Mouse (Mus musculus) limb, embryonic 12.5 days (tissue): ENCODE measurements around the gene Sart1. TPM values are rescaled to one million over a fixed set of nuclear protein-coding genes. Genes with fewer than 3 reads are reported as not detected.

Experiments used
- ATAC-seq: fragments of 200-750 bp; cut with Nextera tagmentation; 2 replicates; pipeline ENCODE4 v1.8.0; 2017; ENCODE audit warnings: low read depth, moderate TSS enrichment; ENCODE audit not compliant: insufficient number of reproducible peaks, insufficient read depth, low FRiP score, low TSS enrichment
- H3K27ac ChIP-seq: fragments of 300-500 bp; sonication (generic); 2 replicates; pipeline ENCODE4 v1.5.1; 2016; ENCODE audit warnings: mild to moderate bottlenecking, moderate library complexity
- H3K27me3 ChIP-seq: fragments of 300-500 bp; sonication (generic); 2 replicates; pipeline ENCODE4 v1.6.1; 2016; ENCODE audit warnings: mild to moderate bottlenecking, moderate library complexity
- H3K36me3 ChIP-seq: fragments of 300-500 bp; sonication (generic); 2 replicates; pipeline ENCODE4 v1.6.1; 2016; ENCODE audit warnings: mild to moderate bottlenecking, moderate library complexity
- H3K4me1 ChIP-seq: fragments of 300-500 bp; sonication (generic); replicated peaks from 2 replicates; pipeline ENCODE4 v1.6.1; 2016
- H3K4me2 ChIP-seq: fragments of 300-500 bp; sonication (generic); 2 replicates; pipeline ENCODE4 v1.6.1; 2016; ENCODE audit warnings: mild to moderate bottlenecking, moderate library complexity
- H3K4me3 ChIP-seq: fragments of 300-500 bp; sonication (generic); replicated peaks from 2 replicates; pipeline ENCODE4 v1.5.1; 2016; ENCODE audit warnings: mild to moderate bottlenecking
- H3K9ac ChIP-seq: fragments of 300-500 bp; sonication (generic); replicated peaks from 2 replicates; pipeline ENCODE4 v1.6.1; 2016; ENCODE audit warnings: mild to moderate bottlenecking, moderate library complexity
- H3K9me3 ChIP-seq: fragments of 300-500 bp; sonication (generic); 2 replicates; pipeline ENCODE4 v1.6.1; 2016; ENCODE audit warnings: mild to moderate bottlenecking, moderate library complexity
- WGBS: fragments of 180-500 bp; shearing (Covaris S2); methylation state at CpG from one replicate; pipeline ENCODE4 v1.1.7; 2016; 5-methylcytosine and 5-hydroxymethylcytosine counted together
- polyA plus RNA-seq: library from polyadenylated mRNA; unstranded; fragments of >200 nt; fragmentation: Nextera tagmentation; extraction: Ambion mirVana; gene quantifications from 2 replicates; pipeline ENCODE4 v1.2.1, GENCODE M21; 2016

The Sart1 gene
- polyA plus RNA-seq, 1 experiment from 2014 or later = 111 TPM

DNA sequence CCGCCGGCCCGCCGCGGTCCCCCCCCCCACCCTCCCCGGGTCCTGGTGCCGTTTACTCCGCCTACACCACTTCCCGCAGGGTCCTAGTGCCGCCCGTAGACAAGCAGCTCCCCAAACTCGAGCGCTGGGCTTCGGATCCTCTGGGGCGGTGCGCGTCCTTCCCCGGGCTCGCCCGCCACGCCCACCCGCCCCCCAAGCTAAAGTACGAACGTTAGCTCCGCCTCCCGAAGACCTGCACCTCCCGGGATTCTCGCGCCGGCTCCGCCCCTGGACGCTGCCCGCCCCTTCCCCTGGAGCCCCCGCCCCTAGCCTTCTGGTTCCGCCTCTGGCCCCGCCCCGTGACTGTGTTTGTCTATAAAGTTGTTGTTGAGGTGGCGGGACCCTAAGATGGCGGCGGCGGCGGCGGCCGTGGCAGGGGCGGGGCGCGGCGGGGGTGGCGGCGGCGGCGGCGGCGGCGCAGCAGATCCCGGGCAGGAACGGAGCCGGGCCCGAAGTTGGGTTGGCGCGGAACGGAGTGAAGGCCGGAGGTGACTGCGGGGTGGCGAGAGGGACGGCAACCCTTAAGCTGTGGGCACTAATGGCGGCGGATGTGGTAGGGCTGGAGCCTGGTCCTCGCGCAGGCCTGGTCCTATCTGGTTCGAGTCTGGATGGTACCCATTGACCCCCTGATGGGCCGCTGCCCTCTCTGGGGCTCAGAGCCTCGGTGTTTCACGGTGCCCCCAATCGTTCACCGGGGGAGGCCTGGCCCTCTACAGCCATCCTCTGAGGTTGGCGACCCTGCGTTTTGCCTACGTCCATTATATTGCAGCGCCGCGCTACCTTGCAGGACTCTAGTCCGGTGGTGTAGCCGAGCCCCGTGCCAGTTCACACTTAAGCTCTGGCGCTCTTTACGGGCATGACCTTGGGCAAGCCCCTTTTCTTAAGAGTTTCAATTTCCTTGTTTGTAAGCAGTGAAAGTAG, 36.6 kb upstream of the Sart1 start, which contains the start of the genes Drap1 and AI837181:
Gene Drap1 (minus strand): TSS at position 198 of the 960 bp plus-strand sequence.
Gene AI837181 (plus strand): TSS at position 363 of the 960 bp plus-strand sequence.
- peak within 1 kb of the TSS; percentile 73 for H3K4me2 ChIP-seq
- under 1% methylated on average over 78 of the region's 87 CpGs for WGBS
- H3K36me3 ChIP-seq = peaks cover 71% of the 10 kb centered on the region
- H3K9me3 ChIP-seq = no peaks in the 10 kb centered on the region
- peak within 1 kb of the TSS; percentile 90 for H3K27ac ChIP-seq
- peak within 1 kb of the TSS; percentile 87 for H3K4me3 ChIP-seq
- H3K4me1 ChIP-seq = peaks cover 27% of the 10 kb centered on the region
- H3K27me3 ChIP-seq = no peaks in the 10 kb centered on the region
- peak; percentile 91 for ATAC-seq
- peak within 1 kb of the TSS; percentile 95 for H3K9ac ChIP-seq

DNA sequence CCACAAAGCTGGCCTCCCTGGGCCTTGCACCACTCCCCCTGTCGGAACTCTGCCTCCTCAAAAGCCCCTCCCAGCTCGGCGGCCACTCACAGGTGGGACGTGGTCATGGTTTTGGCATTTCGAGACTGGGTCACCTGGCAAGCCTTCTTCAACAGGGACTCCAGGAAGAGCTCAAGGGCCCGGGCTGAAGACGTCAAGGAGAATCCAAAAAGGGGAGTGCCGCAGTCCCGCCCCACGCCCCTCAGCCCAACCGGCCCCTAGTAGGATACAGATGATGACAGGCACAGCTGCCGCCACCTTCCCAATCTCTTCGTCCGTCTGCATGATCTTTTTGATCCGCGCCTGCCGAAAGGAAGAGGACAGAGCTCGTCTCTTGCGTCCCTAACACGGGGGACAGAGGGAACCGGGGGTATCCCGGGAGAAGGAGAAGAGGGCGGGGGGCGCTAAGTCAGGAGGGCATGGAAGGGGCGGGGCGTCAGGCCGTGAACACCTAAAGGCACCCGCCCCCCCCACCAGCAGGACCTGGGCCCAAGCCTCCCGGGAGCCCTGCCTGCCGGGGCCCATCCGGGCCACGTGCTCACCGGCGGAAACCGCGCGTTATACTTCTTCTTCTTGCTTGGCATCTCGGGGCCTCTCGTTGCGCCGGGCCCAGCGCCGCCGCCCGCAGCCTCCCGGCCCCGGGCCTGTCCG, 35.7 kb upstream of the Sart1 start:
- H3K36me3 ChIP-seq = peaks cover 71% of the 10 kb centered on the region

GRCm38 (mm10) chr19:5423561-5423960, 35.1 kb upstream of the Sart1 start:
- peaks cover 27% of the 10 kb centered on the region for H3K4me1 ChIP-seq
- H3K36me3 ChIP-seq = peaks cover 68% of the 10 kb centered on the region
- peak overlapping the region; percentile 83 for H3K9ac ChIP-seq
- H3K27ac ChIP-seq = peak overlapping the region; percentile 90
- no peaks in the 10 kb centered on the region for H3K27me3 ChIP-seq
- ATAC-seq = no peak
- peak overlapping the region; percentile 87 for H3K4me3 ChIP-seq
- WGBS = 72% methylated on average over 12 of the region's 12 CpGs
- peak overlapping the region; percentile 73 for H3K4me2 ChIP-seq
- no peaks in the 10 kb centered on the region for H3K9me3 ChIP-seq

More for the DNA sequence above, 35.7 kb upstream of the Sart1 start:
- H3K9me3 ChIP-seq = no peaks in the 10 kb centered on the region
- peak overlapping the region; percentile 73 for H3K4me2 ChIP-seq
- no peaks in the 10 kb centered on the region for H3K27me3 ChIP-seq
- peaks cover 27% of the 10 kb centered on the region for H3K4me1 ChIP-seq
- peak overlapping the region; percentile 90 for H3K27ac ChIP-seq
- ATAC-seq = peak; percentile 41
- peak overlapping the region; percentile 83 for H3K9ac ChIP-seq
- peak overlapping the region; percentile 87 for H3K4me3 ChIP-seq
- 2% methylated on average over 30 of the region's 48 CpGs for WGBS

- Histone ChIP-seq H3K27ac (no peak overlapping the region), H3K4me1 (peaks cover 27% of the 10 kb centered on the region), H3K36me3 (peaks cover 68% of the 10 kb centered on the region), H3K4me3 (peak overlapping the region; percentile 87; the same call in 1 of the 2 replicates), H3K27me3 (no peaks in the 10 kb centered on the region), H3K4me2 (peak overlapping the region; percentile 73), H3K9ac (no peak overlapping the region), H3K9me3 (no peaks in the 10 kb centered on the region)
- 87% methylated on average over 9 of the region's 9 CpGs for WGBS
- no peak for ATAC-seq
Observed at GRCm38 (mm10) chr19:5422895-5423443, 34.5 kb upstream of the Sart1 start.

DNA sequence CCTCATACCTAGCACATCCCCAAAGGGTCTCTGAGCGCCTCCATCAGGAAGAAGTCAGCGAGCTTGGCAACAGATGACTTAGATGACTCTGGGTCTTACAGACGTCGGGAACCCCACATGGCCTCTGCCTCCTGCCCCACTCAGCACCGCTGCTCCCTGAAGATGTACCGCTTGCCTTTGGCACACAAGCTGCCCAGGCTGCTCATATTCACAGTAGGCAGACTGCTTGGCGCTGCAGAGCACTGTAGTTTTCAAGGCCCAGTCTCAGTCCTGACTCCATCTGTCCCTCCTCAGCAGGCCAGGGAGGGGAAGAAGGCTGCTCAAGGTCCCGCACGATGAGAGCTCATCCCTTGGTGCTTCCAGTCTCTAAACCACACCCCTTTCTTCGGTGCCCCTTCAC, 33.8 kb upstream of the Sart1 start:
- H3K4me1 ChIP-seq = peaks cover 27% of the 10 kb centered on the region
- H3K9ac ChIP-seq = no peak overlapping the region
- no peak overlapping the region for H3K4me3 ChIP-seq
- H3K27me3 ChIP-seq = no peaks in the 10 kb centered on the region
- no peak overlapping the region for H3K27ac ChIP-seq
- WGBS = 89% methylated on average over 10 of the region's 10 CpGs
- no peaks in the 10 kb centered on the region for H3K9me3 ChIP-seq
- peaks cover 71% of the 10 kb centered on the region for H3K36me3 ChIP-seq
- ATAC-seq = no peak
- H3K4me2 ChIP-seq = no peak overlapping the region

- Histone ChIP-seq H3K27me3 (no peaks in the 10 kb centered on the region), H3K9ac (no peak overlapping the region), H3K4me1 (peaks cover 23% of the 10 kb centered on the region), H3K4me3 (no peak overlapping the region), H3K4me2 (no peak overlapping the region), H3K27ac (no peak overlapping the region), H3K36me3 (peaks cover 68% of the 10 kb centered on the region), H3K9me3 (no peaks in the 10 kb centered on the region)
- 87% methylated on average over 5 of the region's 5 CpGs for WGBS
- no peak for ATAC-seq
Observed at GRCm38 (mm10) chr19:5421784-5422183, 33.3 kb upstream of the Sart1 start.

GRCm38 (mm10) chr19:5420579-5420978, 32.1 kb upstream of the Sart1 start:
- no peak overlapping the region for H3K9ac ChIP-seq
- H3K9me3 ChIP-seq = no peaks in the 10 kb centered on the region
- 93% methylated on average over 6 of the region's 6 CpGs for WGBS
- H3K27ac ChIP-seq = no peak overlapping the region
- no peaks in the 10 kb centered on the region for H3K27me3 ChIP-seq
- H3K4me2 ChIP-seq = no peak overlapping the region
- H3K4me1 ChIP-seq = peaks cover 11% of the 10 kb centered on the region
- no peak for ATAC-seq
- peaks cover 60% of the 10 kb centered on the region for H3K36me3 ChIP-seq
- H3K4me3 ChIP-seq = no peak overlapping the region

GRCm38 (mm10) chr19:5419630-5420029, 31.1 kb upstream of the Sart1 start:
- peaks cover 11% of the 10 kb centered on the region for H3K4me1 ChIP-seq
- ATAC-seq = no peak
- WGBS = 93% methylated on average over 9 of the region's 9 CpGs
- no peak overlapping the region for H3K4me2 ChIP-seq
- peaks cover 60% of the 10 kb centered on the region for H3K36me3 ChIP-seq
- no peaks in the 10 kb centered on the region for H3K27me3 ChIP-seq
- H3K9me3 ChIP-seq = no peaks in the 10 kb centered on the region
- H3K27ac ChIP-seq = no peak overlapping the region
- no peak overlapping the region for H3K4me3 ChIP-seq
- H3K9ac ChIP-seq = no peak overlapping the region

- no peak overlapping the region for H3K4me3 ChIP-seq
- H3K9me3 ChIP-seq = no peaks in the 10 kb centered on the region
- no peak overlapping the region for H3K27ac ChIP-seq
- H3K9ac ChIP-seq = no peak overlapping the region
- H3K4me1 ChIP-seq = peaks cover 10% of the 10 kb centered on the region
- no peak for ATAC-seq
- 96% methylated on average over 8 of the region's 8 CpGs for WGBS
- no peak overlapping the region for H3K4me2 ChIP-seq
- peaks cover 60% of the 10 kb centered on the region for H3K36me3 ChIP-seq
- H3K27me3 ChIP-seq = no peaks in the 10 kb centered on the region
Observed at GRCm38 (mm10) chr19:5418750-5419466, 30.4 kb upstream of the Sart1 start.

DNA sequence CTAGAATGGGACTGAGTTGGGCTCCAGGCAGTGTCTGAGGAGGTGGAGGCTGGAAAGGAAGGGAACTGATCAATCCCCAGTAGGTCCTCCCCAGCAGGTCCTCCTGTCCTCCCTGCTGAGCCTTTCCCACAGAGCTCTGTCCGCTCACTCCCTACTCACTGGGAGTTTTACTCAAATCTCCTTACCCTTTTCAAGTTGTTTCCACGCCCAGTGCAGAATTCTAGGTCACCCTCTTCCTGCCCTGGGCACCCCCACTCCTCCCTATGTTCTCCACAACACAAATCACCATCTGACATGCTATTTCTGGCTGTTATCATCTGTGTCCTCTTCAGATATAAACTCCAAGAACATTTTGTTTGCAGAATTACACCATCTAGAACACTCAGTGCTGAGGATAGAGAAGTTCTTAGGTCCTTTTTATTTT, 26.0 kb upstream of the Sart1 start:
- no peak overlapping the region for H3K4me3 ChIP-seq
- peaks cover 20% of the 10 kb centered on the region; the same call in 1 of the 2 replicates for H3K36me3 ChIP-seq
- H3K4me2 ChIP-seq = no peak overlapping the region
- no peaks in the 10 kb centered on the region for H3K27me3 ChIP-seq
- no peak overlapping the region for H3K9ac ChIP-seq
- WGBS = 63% methylated on average over 2 of the region's 2 CpGs
- ATAC-seq = no peak
- H3K27ac ChIP-seq = no peak overlapping the region
- H3K9me3 ChIP-seq = no peaks in the 10 kb centered on the region
- H3K4me1 ChIP-seq = no peaks in the 10 kb centered on the region; the same call in 1 of the 2 replicates
